Mouse (Mus musculus) MEL (cell line): ENCODE results near the gene Pfn1.

ENCODE experiments used
- CHD1 ChIP-seq: IDR thresholded peaks from 2 replicates; pipeline ENCODE4 v1.6.1; 2012; ENCODE audit warnings: low read depth, mild to moderate bottlenecking, inconsistent platforms, low read length, improper control_type of control experiment
- CTCF ChIP-seq, 3 experiments: IDR thresholded peaks in 2 of 3; conservative IDR thresholded peaks in 1 of 3; 2 replicates each; pipeline ENCODE4 v1.5.1; 2011 to 2012; ENCODE audit warnings: low read length in 3 of 3, low read depth in 2 of 3, mild to moderate bottlenecking in 2 of 3, improper control_type of control experiment in 1 of 3, inconsistent platforms in 1 of 3, mixed read lengths in 1 of 3, moderate library complexity in 1 of 3; ENCODE audit not compliant: control insufficient read depth in 1 of 3, insufficient read depth in 1 of 3, poor library complexity in 1 of 3, severe bottlenecking in 1 of 3
- MAFK ChIP-seq: IDR thresholded peaks from 2 replicates; pipeline ENCODE4 v1.6.1; 2011; ENCODE audit warnings: low read depth, mild to moderate bottlenecking, low read length, improper control_type of control experiment, borderline replicate concordance
- POLR2A ChIP-seq, 2 experiments: IDR thresholded peaks; 2 replicates each; pipeline ENCODE4 v1.6.1; 2011 to 2012; ENCODE audit warnings: low read length in 2 of 2, mild to moderate bottlenecking in 2 of 2, control low read depth in 1 of 2, improper control_type of control experiment in 1 of 2, low read depth in 1 of 2, moderate library complexity in 1 of 2; ENCODE audit not compliant: control insufficient read depth in 1 of 2, insufficient read depth in 1 of 2, poor library complexity in 1 of 2
- TAL1 ChIP-seq: IDR thresholded peaks from 2 replicates; pipeline ENCODE4 v1.6.1; 2012; ENCODE audit warnings: mild to moderate bottlenecking, inconsistent platforms, low read length, moderate library complexity, mixed read lengths
- TBP ChIP-seq: IDR thresholded peaks from 2 replicates; pipeline ENCODE4 v1.8.0; 2011; ENCODE audit warnings: low read depth, low read length, improper control_type of control experiment
- TCF12 ChIP-seq: IDR thresholded peaks from 2 replicates; pipeline ENCODE4 v1.6.1; 2014; ENCODE audit warnings: low read depth, mild to moderate bottlenecking, inconsistent platforms, low read length, improper control_type of control experiment, moderate library complexity
- ZC3H11A ChIP-seq: IDR thresholded peaks from 2 replicates; pipeline ENCODE4 v1.6.1; 2012; ENCODE audit warnings: low read depth, mild to moderate bottlenecking, inconsistent platforms, low read length, improper control_type of control experiment
- ZMIZ1 ChIP-seq: IDR thresholded peaks from 2 replicates; pipeline ENCODE4 v1.6.1; 2012; ENCODE audit warnings: low read depth, mild to moderate bottlenecking, inconsistent platforms, low read length, improper control_type of control experiment, moderate library complexity

DNA sequence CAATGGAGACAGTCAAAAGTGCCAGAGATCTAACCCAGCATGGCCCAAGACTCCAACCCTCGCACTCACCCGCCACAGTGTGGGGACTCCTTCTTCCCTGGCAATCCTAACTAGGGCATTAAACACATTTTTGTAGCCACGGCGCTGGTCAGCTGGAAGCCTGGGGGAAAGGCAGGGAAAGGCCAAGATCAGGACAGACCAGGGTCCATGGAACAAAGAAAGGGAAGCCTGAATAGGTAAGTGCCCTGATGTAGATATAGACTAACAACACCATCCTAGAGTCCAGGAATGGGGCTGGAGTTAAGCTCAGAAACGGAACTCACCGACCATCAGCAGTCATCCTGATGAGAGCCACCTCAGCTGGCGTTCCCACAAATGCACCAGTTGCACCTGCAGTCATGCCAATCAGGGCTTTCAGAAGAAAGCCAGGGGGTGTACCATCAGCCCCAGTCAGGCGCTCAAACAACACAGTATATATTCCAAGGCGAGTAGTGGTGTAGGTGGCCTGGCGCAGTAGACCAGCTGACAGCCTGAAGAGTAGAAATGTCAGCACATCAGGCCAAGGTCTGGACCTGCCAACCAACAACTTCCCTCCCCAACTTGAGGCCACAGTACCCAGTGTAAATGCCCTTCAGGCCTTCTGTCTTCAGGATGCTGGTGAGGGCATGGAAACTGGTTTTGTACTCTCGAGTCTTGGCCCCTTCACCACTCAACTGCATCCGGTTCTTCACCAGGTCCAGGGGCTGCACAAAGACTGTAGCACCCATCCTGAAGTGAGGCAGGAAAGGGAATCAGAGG, 8.8 kb downstream of the Pfn1 start:
- no peak for TF ChIP-seq ZC3H11A
- TF ChIP-seq CTCF (IDR thresholded peaks at IDR 0.05 in 2 of 3, conservative IDR thresholded peaks at IDR 0.05 in 1 of 3; ENCODE audit: control insufficient read depth in 1 of 3, insufficient read depth in 1 of 3, low read depth in 2 of 3, low read length in 3 of 3, poor library complexity in 1 of 3, severe bottlenecking in 1 of 3) = no peak
- TF ChIP-seq CHD1 = no peak
- no peak for TF ChIP-seq TBP
- no peak for TF ChIP-seq TAL1
- TF ChIP-seq MAFK = no peak
- TF ChIP-seq POLR2A (IDR thresholded peaks at IDR 0.05; ENCODE audit: control insufficient read depth in 1 of 2, insufficient read depth in 1 of 2, low read depth in 1 of 2, low read length in 2 of 2, poor library complexity in 1 of 2) = no peak
- no peak for TF ChIP-seq ZMIZ1
- no peak for TF ChIP-seq TCF12
